Mouse (Mus musculus) spleen, adult 2 months (tissue): ENCODE results near the gene Pax5.

Experiments used
- CTCF ChIP-seq: fragments of 200-500 bp; IDR thresholded peaks from 2 replicates; pipeline ENCODE4 v1.5.1; 2011; ENCODE audit warnings: mild to moderate bottlenecking, inconsistent platforms; ENCODE audit not compliant: insufficient read depth, insufficient read length, insufficient replicate concordance; ENCODE audit errors: extremely low read depth
- POLR2A ChIP-seq: fragments of 200-500 bp; IDR thresholded peaks from 2 replicates; pipeline ENCODE4 v1.6.1; 2011; ENCODE audit warnings: low read depth, low read length, inconsistent platforms

- no peak for TF ChIP-seq CTCF
- TF ChIP-seq POLR2A = no peak
Measured at GRCm38 (mm10) chr4:44576786-44577185, 133.5 kb downstream of the Pax5 start.
